Mouse (Mus musculus) retina, adult 2 months (tissue): Measurements from ENCODE around the gene Slc31a1.

Experiments used
- DNase-seq: peaks from one replicate; pipeline ENCODE4 v3.0.0-alpha.2; 2012; ENCODE audit warnings: low read depth, low spot score

Gene Slc31a1

DNA sequence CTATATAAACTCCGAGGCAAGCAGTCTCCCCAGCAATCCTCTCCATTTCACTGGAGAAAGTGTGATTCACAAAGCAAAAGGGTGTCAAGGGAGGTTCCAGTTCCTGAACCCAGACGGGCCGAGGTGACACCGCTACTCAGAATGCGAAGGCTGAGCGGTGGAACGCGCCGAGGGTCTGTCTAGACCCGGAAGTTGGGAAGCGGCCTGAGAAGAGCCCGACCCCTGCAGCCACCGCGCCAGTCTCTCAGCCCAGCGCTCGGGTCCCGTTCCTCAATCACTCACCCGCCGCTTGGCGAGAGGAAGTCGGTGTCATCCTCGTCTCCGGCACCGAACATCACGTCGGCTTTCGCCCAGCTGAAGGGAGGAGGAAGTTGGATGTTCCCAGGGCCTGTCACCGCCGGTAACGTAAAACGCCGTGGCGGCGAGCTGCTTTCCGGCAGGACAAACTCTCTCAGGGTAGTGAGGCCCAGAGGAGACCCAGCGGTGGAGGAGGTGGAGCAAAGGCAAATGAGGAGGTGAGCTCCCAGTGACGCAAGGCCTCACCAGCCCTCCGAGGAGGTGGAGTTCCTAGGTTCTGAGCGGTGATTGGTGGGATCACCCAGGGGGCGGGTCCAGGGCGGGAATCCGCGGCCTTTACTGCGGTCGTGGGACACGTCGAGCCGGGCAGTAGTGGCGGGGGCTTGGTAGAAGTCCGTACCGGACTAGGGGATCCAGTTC lies at the start of gene Slc31a1, which contains the start of gene Fkbp15:
Slc31a1 (plus strand) TSS at position 640 of the 717 bp plus-strand sequence.
Fkbp15 (minus strand) TSS at position 461 of the 717 bp plus-strand sequence.
- DNase-seq: peak; percentile 95

DNA sequence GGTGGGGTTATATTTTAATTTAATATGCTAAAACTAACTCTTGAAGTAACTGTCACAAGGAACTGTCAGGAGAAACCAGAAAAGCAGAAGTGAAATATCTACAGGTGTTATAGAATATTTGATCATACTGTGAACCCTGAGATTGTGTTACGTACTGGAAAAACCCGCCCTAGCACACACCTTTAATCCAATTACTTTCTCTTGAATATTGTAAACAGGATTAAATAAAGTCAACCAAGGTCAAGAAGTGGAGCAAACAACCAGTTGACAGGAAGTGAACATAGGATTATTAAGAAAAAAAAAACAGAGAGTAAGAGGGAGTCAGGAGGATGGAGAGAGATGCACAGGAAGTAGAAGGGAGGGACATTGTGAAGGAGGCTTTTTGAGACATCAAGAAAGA lies 47.7 kb upstream of the Slc31a1 start:
- DNase-seq: no peak

DNA sequence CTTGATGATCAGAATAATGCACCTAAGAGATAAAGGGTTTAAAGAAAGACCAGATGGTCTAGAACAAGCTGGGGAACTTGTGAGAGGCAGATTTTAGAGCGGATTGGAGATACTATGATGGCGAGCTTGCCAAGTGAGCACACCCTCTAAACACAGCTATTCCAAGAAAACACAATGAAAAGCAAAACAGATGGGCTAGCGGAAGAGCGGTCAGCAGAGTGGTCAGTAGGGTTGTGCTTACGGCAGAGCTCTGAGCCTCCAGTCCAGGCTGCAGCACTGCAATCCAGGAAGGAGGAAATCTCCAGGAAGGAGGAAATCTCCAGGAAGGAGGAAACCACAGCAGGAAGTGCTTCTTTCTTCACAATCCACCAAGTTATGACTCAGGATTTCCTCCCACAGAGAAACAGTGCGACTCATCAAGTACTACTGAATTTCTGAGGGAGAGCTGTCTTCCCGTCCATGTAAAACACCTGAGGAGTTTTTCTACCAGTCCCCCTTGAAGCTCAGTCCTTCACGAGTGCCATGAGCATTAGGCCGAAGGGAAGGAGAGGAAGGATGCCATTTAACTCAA lies 46.8 kb upstream of the Slc31a1 start:
- no peak for DNase-seq

DNA sequence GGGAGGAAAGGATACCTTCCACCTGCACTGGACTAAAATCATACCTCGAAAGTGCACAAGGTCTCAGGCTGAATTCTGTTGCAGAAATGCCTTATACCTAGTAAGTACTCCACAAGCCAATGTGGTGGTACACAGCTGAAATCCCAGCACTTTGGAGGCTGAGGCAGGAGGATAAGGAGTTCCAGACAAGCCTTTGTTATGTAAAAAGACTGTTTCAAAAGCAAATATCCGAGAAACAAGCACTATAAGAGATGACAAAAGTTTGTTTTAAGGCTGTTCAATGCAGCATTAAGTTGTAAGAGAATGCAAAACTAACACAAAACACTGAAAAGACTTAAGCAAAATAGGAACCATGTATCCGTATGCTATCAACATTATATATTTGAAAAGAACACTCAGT lies 46.0 kb upstream of the Slc31a1 start:
- no peak for DNase-seq

DNA sequence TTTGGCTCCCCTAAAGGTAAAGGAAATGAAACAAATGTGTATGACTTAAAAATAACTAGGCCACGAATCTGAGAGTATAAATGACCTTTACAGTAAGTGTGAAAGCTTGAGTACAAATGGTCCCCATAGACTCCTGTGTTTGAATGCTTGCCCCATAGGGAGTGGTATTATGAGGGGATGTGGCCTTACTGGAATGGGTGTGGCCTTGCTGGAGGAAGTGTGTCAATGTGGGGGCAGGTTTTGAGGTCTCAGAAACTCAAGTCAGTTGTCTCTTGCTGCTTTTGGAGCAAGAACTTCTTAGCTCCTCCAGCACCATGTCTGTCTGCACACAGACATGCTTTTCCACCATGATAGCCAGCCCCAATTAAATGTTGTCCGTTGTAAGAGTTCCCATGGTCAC lies 44.1 kb upstream of the Slc31a1 start:
- DNase-seq: no peak

DNA sequence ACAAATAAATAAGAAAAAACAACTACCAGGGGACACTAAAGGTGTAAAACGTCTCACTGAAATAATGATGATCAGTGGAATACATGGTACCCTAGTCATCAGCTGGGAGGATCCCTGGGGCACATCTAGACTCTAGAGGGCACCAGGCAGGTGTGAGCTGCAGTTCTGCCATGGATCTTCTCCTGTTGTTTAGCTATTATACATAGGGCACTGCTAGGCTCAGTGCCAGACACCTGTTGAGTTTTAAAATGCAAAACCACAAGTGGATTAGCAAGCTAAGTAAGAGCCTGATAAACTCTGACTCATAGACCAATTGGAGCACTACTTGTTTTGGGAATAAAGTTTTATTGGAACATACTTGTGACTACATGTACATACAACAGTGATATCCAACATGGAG lies 42.2 kb upstream of the Slc31a1 start:
- DNase-seq: no peak

DNA sequence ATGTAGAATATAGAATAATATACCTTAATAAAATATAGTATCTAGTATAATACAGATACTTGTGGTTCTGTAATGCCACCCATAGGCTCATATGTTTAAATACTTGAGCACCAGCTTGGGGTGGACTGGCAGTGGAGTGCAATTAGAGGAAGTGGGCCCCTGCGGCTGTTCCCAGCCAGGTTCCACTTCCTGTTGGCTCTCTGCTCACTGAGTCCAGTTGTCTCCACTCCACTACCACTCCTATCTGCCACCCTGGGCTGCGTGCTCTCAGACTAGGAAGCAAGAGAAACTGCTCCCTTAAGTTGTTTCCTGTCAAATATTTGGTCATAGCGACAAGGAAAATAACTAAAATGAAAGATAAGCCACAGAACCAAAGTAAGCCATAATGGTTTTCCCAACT lies 37.8 kb upstream of the Slc31a1 start:
- no peak for DNase-seq

DNA sequence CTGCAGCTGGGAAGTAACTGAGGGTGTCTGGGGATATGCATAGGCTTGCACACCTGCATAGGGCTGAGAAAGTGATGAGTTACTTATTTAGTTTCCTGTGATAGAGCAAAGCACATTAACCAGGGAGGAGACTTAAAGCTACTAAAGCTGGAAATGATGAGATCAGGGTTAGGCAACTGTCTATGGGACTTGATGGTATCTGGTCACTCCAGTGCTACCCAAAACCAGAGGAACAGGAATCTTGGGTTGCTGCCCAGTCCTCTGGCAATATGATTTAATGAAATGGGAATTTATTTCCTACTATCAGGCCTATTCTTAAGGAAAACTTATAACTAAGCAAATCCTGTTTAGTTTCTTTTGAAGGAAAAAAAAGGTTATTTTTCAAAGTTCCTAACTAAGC lies 34.4 kb upstream of the Slc31a1 start:
- DNase-seq: no peak

DNA sequence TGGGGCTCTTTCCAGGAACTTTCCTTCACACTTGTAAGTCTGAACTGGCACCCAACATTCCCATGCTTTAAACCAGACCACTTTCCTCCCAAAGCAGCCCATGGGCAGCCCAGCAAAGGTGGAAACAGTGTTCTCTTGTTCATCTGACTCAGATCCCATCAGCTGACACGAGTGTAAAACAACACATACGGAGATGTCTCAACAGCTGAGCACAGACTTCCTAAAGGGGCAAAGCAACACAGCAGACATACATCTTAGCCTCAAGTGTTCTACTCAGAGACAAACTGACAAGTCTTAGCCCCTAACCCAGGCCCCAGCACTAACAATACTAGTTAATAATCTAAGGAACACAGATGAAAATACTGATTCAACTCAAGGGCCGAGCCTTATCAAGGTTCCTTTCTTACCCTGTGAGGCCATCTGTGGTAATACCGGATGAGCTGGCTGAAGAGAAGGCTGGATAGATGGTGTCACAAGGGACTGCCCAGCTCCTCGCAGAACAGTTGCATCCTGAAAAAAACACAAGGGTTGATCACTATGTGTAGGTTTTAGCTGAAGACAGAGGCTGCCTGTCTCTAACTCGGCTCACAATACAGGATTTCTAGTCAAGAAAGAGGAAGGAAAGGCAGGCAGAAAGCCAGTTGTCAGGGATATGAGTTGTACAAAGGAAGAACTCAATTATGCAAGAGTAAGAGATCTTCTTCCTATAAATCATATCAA lies 31.4 kb upstream of the Slc31a1 start:
- no peak for DNase-seq

DNA sequence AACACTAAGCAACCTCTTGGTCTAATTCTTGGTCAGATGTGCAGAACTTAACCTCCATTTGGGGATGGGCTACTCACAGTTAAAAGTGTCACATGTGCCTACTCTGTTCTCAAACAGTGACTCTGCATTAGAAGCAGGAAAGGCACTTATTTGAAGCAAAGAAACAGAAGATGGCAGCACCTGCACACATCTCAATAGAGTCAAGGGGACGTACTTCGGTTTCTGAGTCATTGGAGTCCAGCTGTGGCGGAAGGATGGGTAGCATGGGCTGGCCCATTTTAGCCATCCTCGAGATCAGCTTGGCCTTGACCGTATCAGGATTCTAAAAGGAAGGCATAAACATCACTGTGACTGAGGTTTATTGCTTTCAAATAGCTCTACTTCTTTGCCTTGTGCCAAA lies 28.6 kb upstream of the Slc31a1 start:
- no peak for DNase-seq

DNA sequence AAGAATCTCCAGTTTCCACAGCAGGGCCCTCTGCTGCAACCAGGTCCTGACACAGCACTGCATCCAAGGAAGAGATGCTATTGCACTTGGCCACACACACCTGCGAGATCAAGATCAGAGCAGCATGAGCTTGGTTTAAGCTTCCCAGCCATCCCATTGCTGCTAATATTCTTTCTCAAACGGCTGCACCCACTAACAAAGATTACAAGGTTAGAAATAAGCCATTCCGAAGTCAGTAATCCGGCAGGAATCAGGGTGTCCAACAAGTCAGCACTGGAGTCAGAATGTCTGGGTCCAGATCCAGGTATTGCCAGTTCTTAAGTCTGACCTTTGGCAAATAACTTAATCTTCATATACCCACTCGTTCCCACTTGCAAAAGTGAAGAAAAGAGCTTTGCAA lies 22.0 kb upstream of the Slc31a1 start:
- no peak for DNase-seq

DNA sequence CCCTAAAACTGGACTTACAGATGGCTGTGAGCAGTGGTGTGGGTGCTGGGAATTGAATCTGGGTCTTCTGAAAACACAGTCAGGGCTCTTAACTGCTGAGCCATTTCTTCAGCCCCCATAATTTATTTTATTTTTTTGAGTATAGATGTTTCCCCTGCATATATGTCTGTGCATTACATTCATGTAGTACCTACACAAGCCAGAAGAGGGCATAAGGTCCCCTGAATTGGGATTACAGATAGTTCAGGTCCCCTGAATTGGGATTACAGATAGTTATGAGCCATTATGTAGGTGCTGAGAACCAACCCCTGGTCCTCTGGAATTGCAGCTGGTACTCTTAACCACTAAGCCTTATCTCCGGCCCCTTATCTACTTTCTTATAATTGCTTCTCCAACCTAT lies 16.5 kb upstream of the Slc31a1 start:
- no peak for DNase-seq

DNA sequence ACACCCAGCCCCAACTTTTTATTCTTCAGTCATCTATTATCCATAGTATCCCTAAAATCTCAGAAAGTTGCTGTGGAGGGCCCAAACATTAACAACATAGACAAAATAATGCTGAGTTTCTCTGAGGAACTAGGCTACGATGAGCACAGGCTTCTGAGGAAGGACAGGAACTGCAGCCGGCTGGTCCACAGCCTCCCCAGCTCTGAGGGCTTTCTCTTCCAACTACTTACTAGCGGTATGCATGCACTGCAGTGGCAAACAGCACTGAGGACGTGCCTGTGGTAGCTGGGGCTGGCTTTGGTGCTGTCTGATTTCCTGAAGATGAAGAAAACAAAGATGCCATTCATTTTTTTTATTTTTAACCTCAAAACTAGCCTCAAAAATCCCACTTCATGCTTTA lies 14.7 kb upstream of the Slc31a1 start:
- DNase-seq: no peak

DNA sequence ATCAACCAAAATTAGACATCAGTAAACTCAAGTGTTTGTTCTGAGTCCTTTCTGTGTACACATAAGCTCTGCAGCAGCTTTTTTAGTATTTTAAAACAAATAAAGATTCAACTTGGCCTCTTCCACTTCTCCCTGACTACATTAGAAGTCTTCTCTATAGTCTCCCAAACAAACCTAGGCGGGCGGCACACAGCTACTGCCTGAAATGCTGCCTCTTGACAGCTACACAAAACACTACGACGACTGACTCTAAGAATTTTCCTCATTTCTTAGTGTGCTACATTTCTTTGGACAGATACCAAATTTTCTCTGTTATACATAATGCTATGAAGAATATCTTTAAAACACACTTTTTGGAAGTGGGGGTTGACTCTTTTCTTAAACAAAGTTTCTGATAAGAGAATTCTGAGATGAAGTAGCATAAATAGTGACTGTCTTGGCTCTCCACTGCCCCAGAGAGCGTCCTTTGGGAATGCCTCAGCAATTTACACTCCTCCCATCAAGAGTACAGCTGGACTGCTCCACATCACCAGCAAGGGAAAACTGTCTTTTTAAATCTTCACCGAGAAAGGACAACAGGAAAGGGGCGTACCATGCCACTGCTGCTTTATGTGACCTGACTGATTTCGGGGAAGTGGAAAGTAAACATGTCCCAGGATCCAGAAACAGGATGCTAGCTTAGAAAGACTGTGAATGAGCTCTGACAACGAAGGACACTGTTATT lies 12.8 kb upstream of the Slc31a1 start:
- no peak for DNase-seq

DNA sequence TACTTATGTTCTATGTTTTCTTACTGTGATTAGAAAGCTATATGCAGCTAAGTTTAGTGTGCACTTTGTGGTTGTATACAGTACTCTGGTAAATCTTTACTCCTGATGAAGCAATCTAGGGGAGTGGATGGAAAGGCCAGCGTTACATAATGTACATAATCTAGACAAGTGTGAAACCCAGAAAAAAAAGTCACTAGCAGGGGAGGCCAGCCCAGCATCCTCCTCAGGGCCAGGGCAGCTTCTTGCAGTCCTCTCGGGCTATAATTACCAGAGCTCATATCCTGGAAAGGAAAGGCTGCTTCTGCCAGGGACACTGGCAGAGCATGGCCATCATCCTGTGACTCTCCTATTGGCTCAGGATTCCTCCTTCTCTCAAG lies 12.2 kb upstream of the Slc31a1 start:
- no peak for DNase-seq

DNA sequence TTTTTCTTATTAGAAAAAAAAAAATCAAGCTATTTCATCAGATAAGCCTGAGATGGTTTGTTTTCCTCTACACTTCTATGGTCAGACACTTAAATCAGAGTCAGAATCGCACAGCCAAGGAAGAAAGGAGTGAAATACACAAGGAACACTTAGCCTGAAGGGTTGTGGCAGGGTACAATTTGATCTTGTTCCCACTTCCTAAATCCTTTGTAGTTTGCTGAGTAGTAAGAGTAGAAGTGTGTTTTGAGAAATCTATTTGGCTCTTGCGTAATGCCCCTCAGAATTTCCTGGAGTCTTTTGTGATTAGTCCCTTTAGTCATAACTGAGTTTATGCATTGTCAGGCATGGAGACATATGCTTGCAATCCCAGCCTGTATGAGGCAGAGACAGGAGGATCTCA lies 11.2 kb upstream of the Slc31a1 start:
- no peak for DNase-seq

DNA sequence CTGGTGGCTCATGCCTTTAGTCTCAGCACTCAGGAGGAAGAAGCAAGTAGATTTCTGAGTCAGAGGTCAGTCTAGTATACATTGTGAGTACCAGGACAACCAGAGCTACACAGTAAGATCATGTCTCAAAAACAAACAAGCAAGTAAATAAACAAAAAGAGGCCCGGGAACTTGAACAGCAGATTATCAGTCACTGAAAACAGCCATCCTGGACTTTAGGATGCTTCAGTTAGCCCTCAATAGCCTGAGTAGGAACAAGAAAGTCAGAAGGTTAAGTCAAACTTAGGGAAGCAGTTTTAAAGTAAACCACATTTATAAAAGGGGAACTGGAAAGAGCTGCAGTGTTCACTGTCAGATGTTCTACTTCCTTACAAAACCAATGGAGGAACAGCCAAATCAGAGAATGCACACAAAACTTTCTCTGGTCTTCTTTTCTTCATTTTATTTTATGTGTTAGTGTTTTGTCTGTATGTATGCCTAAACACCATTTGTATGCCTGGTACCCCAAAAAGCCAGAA lies 2.8 kb upstream of the Slc31a1 start:
- DNase-seq: no peak

DNA sequence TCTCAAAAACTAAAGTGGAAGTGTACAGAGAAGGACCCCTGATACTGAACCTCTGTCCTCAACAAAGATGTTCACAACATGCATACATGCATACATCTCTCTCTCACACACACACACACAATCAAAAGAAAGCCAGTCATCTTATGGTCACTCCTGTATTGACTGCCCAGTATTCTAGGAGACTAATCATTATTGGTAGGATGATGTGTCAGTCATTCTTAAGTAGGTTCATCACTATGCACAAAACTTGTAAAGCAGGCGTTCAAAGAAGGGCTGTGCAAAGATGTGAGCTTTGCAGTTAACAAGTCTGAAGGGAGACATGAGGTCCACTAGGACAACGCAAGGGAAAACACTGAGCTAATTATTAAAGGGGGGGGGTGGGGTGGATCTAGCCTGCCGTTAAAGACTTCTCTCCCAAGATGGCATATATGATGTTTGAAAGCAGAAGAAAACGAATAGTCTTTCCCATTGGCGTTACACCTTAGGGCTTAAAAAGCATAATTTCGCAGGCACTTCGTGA lies 1.2 kb upstream of the Slc31a1 start:
- DNase-seq: no peak

DNA sequence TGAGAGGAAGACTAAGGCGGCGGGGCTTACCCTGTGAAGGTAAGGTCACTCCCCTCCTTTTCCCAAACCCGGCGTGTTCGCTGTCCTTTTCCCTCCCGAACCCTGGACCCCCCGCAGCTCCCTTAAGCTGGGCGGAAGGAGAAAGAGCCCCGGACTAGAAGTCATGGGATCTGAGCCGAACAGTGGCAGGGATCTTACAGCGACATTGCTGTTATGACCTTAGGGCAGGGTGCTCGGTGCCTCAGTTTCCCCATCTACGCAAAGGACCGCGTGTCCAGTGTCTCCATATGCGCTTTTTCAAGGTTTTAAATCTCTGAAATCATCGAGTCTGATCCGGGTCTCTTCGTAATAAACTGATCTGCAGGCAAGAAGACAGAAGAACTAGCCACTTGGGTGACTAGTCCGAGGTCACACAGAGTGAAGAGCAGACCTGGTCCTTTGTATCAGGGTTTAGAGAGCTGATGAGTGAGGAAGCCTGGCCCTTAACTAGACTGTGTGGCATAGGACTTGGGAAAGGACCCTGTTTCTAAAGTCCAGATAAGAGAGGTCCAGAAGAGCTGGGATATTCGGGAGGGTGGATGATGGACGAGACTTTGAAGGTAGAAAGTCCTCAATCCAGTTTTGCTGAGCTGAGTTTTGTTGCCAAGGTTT lies 403 bp downstream of the Slc31a1 start:
- no peak for DNase-seq

DNA sequence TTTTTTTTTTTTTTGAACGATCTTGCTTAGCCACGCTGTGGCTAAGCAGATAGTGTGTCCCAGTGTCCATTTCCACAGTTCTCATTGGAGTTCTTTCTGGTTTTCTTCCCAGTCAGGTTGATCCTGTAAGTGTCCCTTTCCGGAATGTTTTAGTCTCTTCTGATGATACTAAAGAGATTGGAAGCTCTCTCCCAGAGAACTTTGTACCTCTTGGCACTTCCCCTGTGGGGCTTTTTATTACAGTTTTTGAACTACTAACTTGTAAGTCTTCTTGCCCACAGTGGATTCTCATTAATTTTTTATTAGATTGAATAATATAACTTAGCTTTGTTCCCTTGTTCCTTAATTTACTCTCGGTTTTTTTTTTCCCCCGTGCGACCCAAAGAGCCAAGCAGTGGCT lies 1.0 kb downstream of the Slc31a1 start:
- DNase-seq: no peak

DNA sequence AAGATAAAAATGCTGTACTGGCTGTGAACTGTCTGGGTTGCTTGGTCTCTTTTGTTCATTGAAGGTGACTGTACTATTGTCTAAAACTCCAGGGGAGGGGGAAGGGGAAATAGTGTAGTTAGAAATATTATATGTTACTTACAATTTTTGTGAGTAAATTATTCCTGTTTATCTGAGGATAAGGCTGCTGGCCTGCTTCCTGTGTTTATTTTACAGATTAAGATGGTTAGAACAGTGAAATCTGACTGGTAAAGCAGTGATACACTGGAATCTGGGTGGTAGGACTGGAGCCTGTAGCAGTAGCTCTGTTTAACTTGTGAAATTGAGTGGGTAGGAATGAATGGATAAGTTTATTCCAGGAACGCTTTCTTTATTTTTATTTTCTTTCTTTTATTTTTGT lies 1.5 kb downstream of the Slc31a1 start:
- DNase-seq: no peak
